Mouse (Mus musculus): ENCODE measurements around the gene Stx1a. TPM values are rescaled to one million over a fixed set of nuclear protein-coding genes. Genes with fewer than 3 reads are reported as not detected.

Stx1a gene
- 162 and 195 TPM in 2 replicates for polyA plus RNA-seq (2015; fragmentation: Nextera tagmentation; extraction: Ambion mirVana)

DNA sequence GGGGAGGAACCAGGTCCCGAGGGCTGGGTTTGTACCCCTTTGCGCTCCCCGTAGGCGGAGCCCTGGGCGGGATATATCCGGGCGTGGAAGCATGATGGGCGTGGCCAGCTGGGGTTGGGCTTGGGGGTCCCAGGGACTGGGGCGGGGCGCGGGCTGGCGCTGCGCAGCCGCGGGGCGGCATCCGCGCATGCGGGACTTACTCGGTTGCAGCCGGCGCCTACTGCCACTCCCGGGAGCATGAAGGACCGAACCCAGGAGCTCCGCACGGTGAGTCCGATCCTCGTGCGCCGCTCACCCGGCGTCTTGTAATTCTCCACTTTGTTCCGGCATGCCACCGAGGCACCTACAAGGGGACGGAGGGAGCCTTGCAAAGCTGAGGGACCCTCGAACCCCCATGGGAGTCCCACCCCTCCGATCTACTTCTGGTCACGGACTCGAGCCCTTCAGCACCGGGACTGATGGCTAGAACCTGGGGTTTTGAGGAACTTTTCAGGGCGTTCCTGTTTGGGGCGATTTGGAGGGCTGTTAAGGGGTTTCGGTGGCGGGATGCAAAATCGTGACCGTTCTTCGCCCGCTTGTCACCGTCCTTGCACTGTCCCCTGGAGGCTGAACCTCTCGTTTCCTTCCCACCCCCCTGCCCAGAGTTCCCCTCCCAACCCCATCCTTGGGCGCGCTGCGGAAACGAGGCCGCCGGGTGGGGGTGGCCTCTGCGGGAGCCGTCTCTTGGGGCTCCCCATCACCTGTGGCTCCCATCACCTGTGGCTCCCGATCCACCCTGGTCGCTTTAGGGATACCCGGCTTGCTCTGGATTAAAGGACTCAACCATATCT is at the start of gene Stx1a:
Gene Stx1a (plus strand): TSS at position 139 of the 830 bp plus-strand sequence.
- peak within 1 kb of the TSS; percentile 83 for H3K9ac ChIP-seq (ENCODE audit: low read depth, low read length)
- H3K27me3 ChIP-seq (ENCODE audit: control insufficient read depth, insufficient read depth, low read depth, low read length) = no peaks in the 10 kb centered on the region
- peak within 1 kb of the TSS; percentile 75 for H3K4me3 ChIP-seq (ENCODE audit: low read depth, low read length)
- peaks cover 20% of the 10 kb centered on the region for H3K4me1 ChIP-seq (ENCODE audit: control insufficient read depth, insufficient read depth, low read length)
- no peaks in the 10 kb centered on the region for H3K9me3 ChIP-seq (replicated peaks; ENCODE audit: control insufficient read depth, low read length, poor library complexity, severe bottlenecking)
- no peaks in the 10 kb centered on the region for H3K36me3 ChIP-seq (ENCODE audit: control insufficient read depth, insufficient read depth, low read length)
- ATAC-seq = peak; percentile 94
- H3K27ac ChIP-seq (ENCODE audit: low read length) = peak within 1 kb of the TSS; percentile 47
- H3K4me2 ChIP-seq (ENCODE audit: low read length) = peak within 1 kb of the TSS; percentile 89
- under 1% methylated on average over 61 of the region's 61 CpGs for WGBS

DNA sequence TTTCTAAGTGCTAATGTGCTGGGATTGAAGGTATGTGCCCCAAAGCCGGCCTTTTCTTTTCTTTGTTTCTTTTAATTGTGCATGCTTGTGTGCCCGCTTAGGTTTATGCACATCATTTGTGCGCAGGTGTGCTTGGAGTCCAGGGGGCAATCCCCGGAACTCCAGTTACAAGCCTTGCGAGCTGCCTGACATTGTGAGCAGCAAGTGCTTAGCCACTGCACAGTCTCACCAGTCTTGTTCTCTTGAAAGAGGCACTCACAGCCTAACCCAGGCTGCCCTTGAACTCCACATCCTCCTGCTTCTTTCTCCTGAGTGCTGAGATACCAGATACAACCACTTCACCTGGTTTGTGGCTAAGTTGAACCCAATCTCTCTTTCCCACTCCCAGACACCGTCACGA is 49.8 kb upstream of the Stx1a start:
- Histone ChIP-seq H3K9ac (ENCODE audit: low read depth, low read length) (no peak overlapping the region), H3K27ac (ENCODE audit: low read length) (no peak overlapping the region), H3K36me3 (ENCODE audit: control insufficient read depth, insufficient read depth, low read length) (no peaks in the 10 kb centered on the region), H3K4me1 (ENCODE audit: control insufficient read depth, insufficient read depth, low read length) (no peaks in the 10 kb centered on the region), H3K4me2 (ENCODE audit: low read length) (no peak overlapping the region), H3K9me3 (replicated peaks; ENCODE audit: control insufficient read depth, low read length, poor library complexity, severe bottlenecking) (no peaks in the 10 kb centered on the region), H3K4me3 (ENCODE audit: low read depth, low read length) (no peak overlapping the region), H3K27me3 (ENCODE audit: control insufficient read depth, insufficient read depth, low read depth, low read length) (no peaks in the 10 kb centered on the region)
- WGBS = 86% methylated on average over 7 of the region's 7 CpGs
- ATAC-seq = no peak

DNA sequence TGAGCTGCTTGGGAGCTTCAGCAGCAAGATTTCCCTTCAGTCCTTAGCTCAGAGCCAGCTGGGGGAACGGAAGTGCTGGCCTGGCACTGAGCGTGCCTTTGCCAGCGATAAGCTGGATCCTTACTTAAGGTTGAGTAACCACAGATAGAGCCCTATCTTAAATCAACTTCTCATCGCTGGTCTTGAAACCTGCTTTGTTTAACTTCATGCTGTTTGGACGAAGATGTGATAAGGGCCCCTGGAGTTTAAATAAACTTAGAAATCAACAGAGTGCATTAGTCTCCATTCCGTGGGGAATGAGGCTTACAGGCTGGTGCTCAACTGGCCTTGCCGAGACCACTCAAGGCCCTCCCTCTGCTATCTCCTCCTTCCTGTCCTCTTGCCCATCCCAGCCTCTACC is 49.0 kb upstream of the Stx1a start:
- no peak overlapping the region for H3K9ac ChIP-seq (ENCODE audit: low read depth, low read length)
- WGBS = 66% methylated on average over 7 of the region's 7 CpGs

DNA sequence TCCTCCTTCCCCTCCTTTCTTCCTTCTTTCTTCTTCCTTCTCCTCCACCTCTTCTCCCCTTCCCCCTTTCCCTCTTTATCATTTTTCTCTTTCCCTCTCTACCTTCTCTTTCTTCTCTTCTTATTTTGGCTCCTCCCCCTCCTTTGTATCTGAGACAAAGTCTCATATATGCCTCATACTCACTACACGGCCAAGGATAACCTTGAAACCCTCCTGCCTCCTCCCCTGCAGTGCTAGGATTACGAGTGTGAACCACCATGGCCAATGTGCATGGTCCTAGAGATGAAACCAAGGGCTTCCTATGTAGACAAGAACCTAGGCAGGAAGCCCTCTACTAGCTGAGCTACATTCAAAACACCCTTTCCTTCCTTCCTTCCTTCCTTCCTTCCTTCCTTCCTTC is 48.4 kb upstream of the Stx1a start:
- Histone ChIP-seq H3K9me3 (replicated peaks; ENCODE audit: control insufficient read depth, low read length, poor library complexity, severe bottlenecking) (no peaks in the 10 kb centered on the region), H3K4me3 (ENCODE audit: low read depth, low read length) (no peak overlapping the region), H3K4me1 (ENCODE audit: control insufficient read depth, insufficient read depth, low read length) (no peaks in the 10 kb centered on the region), H3K36me3 (ENCODE audit: control insufficient read depth, insufficient read depth, low read length) (no peaks in the 10 kb centered on the region), H3K27ac (ENCODE audit: low read length) (no peak overlapping the region), H3K27me3 (ENCODE audit: control insufficient read depth, insufficient read depth, low read depth, low read length) (no peaks in the 10 kb centered on the region), H3K4me2 (ENCODE audit: low read length) (no peak overlapping the region), H3K9ac (ENCODE audit: low read depth, low read length) (no peak overlapping the region)
- WGBS = 58% methylated on average over 2 of the region's 2 CpGs
- no peak for ATAC-seq

More for the DNA sequence above, 49.0 kb upstream of the Stx1a start:
- Histone ChIP-seq H3K36me3 (ENCODE audit: control insufficient read depth, insufficient read depth, low read length) (no peaks in the 10 kb centered on the region), H3K27ac (ENCODE audit: low read length) (no peak overlapping the region), H3K4me2 (ENCODE audit: low read length) (no peak overlapping the region), H3K4me1 (ENCODE audit: control insufficient read depth, insufficient read depth, low read length) (no peaks in the 10 kb centered on the region), H3K4me3 (ENCODE audit: low read depth, low read length) (no peak overlapping the region), H3K27me3 (ENCODE audit: control insufficient read depth, insufficient read depth, low read depth, low read length) (no peaks in the 10 kb centered on the region), H3K9me3 (replicated peaks; ENCODE audit: control insufficient read depth, low read length, poor library complexity, severe bottlenecking) (no peaks in the 10 kb centered on the region)
- ATAC-seq = no peak

DNA sequence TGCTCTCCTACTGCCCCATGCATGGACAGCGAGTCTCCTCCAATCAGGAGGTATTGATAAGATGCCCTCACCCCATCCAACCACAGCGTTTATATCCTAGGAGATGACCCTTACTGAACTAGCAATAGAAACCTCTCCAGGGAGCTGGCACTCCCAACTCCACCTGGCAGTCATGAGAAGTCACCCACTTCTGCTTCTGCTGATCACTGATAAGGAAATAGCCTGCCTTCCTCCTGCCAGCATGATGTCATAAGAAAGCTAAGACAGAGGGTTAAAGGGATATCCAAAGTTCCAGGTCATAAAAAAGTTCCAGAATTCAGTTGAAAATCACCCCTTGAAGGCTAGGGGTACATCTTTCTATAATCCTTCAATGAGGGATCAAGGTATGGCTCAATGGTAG is 47.1 kb upstream of the Stx1a start:
- Histone ChIP-seq H3K36me3 (ENCODE audit: control insufficient read depth, insufficient read depth, low read length) (no peaks in the 10 kb centered on the region), H3K27me3 (ENCODE audit: control insufficient read depth, insufficient read depth, low read depth, low read length) (no peaks in the 10 kb centered on the region), H3K4me3 (ENCODE audit: low read depth, low read length) (no peak overlapping the region), H3K4me1 (ENCODE audit: control insufficient read depth, insufficient read depth, low read length) (no peaks in the 10 kb centered on the region), H3K4me2 (ENCODE audit: low read length) (no peak overlapping the region), H3K9me3 (replicated peaks; ENCODE audit: control insufficient read depth, low read length, poor library complexity, severe bottlenecking) (no peaks in the 10 kb centered on the region), H3K27ac (ENCODE audit: low read length) (no peak overlapping the region), H3K9ac (ENCODE audit: low read depth, low read length) (no peak overlapping the region)
- no peak for ATAC-seq
- 88% methylated on average over 2 of the region's 2 CpGs for WGBS

DNA sequence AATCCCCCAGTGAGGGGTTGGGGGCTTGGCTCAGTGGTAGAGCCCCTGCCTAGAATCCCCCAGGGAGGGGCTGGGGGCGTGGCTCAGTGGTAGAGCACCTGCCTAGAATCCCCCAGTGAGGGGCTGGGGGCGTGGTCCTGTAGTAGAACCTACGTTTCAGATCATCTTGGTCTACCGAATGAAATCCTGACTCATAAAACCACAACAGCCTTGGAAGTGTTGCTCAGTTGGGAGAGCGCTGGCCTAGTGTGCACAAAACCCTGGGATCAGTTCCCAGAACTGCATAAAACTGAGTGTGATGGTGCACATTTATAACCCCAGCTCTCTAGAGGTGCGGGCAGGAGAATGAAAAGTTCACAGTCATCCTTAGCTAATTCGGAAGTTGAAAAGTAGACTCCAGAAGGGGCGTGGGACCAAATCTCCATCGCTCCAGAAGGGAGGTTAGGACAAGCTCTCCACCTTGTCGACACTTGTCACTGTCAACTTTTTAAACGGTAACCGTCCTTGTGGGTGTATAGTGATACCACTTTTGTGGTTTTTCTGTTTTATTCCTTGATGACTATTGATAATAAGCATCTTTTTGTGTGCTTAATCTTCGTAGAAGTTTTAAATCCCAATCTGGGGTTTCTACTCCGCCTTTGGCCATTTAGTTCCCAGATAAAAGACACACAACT is 46.6 kb upstream of the Stx1a start:
- no peak for ATAC-seq
- 90% methylated on average over 14 of the region's 14 CpGs for WGBS
- H3K4me2 ChIP-seq (ENCODE audit: low read length) = no peak overlapping the region
- H3K4me1 ChIP-seq (ENCODE audit: control insufficient read depth, insufficient read depth, low read length) = no peaks in the 10 kb centered on the region
- no peak overlapping the region for H3K9ac ChIP-seq (ENCODE audit: low read depth, low read length)
- H3K9me3 ChIP-seq (replicated peaks; ENCODE audit: control insufficient read depth, low read length, poor library complexity, severe bottlenecking) = no peaks in the 10 kb centered on the region
- H3K4me3 ChIP-seq (ENCODE audit: low read depth, low read length) = no peak overlapping the region
- no peaks in the 10 kb centered on the region for H3K36me3 ChIP-seq (ENCODE audit: control insufficient read depth, insufficient read depth, low read length)
- H3K27me3 ChIP-seq (ENCODE audit: control insufficient read depth, insufficient read depth, low read depth, low read length) = no peaks in the 10 kb centered on the region
- H3K27ac ChIP-seq (ENCODE audit: low read length) = no peak overlapping the region

DNA sequence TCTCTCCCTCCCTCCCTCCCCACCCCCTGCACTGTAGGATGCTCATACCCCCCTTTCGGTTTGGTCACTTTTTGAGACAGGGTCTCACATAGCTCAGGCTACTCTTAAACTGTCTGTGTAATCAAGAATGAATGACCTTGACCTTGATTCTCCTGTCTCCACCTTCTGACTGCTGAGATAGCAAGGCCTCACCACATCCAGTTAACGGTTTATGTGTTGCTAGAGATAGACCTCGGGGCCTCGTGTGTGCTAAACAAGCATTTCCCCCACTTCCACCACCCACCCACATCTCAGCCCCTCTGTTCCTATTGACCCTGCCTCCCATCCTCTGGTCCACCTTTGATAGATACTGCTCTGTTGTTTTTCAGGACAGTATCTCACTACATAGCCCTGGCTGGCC is 45.4 kb upstream of the Stx1a start:
- no peak for ATAC-seq
- Histone ChIP-seq H3K4me2 (ENCODE audit: low read length) (no peak overlapping the region), H3K27me3 (ENCODE audit: control insufficient read depth, insufficient read depth, low read depth, low read length) (no peaks in the 10 kb centered on the region), H3K27ac (ENCODE audit: low read length) (no peak overlapping the region), H3K9me3 (replicated peaks; ENCODE audit: control insufficient read depth, low read length, poor library complexity, severe bottlenecking) (no peaks in the 10 kb centered on the region), H3K36me3 (ENCODE audit: control insufficient read depth, insufficient read depth, low read length) (no peaks in the 10 kb centered on the region), H3K9ac (ENCODE audit: low read depth, low read length) (no peak overlapping the region), H3K4me3 (ENCODE audit: low read depth, low read length) (no peak overlapping the region), H3K4me1 (ENCODE audit: control insufficient read depth, insufficient read depth, low read length) (no peaks in the 10 kb centered on the region)
- WGBS = 87% methylated on average over 4 of the region's 4 CpGs

DNA sequence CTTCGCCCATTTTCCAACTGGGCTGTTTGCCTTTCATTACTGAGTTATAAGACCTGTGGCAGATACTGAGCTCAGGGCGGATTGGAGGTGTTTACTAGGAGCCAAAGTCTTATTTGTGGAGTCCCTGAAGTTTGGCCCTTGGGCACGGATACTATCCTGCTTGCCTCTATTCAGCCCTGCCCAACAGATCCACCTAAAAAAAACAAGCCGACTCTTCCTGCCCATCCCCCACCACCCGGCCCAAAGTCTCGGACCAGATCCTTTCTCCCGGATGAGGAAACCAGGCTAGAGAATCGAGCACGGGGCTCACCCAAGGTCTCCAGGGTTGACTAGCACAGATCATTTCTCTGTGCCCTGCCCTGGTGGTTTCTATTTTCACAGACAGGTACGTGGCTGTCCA is 42.1 kb upstream of the Stx1a start:
- WGBS = 71% methylated on average over 10 of the region's 10 CpGs
- no peak overlapping the region for H3K4me3 ChIP-seq (ENCODE audit: low read depth, low read length)
- no peak overlapping the region for H3K9ac ChIP-seq (ENCODE audit: low read depth, low read length)
- no peaks in the 10 kb centered on the region for H3K9me3 ChIP-seq (replicated peaks; ENCODE audit: control insufficient read depth, low read length, poor library complexity, severe bottlenecking)
- H3K4me2 ChIP-seq (ENCODE audit: low read length) = no peak overlapping the region
- H3K4me1 ChIP-seq (ENCODE audit: control insufficient read depth, insufficient read depth, low read length) = peaks cover 2% of the 10 kb centered on the region; the same call in 1 of the 2 replicates
- ATAC-seq = no peak
- H3K27me3 ChIP-seq (ENCODE audit: control insufficient read depth, insufficient read depth, low read depth, low read length) = peaks cover 16% of the 10 kb centered on the region
- no peak overlapping the region for H3K27ac ChIP-seq (ENCODE audit: low read length)
- no peaks in the 10 kb centered on the region for H3K36me3 ChIP-seq (ENCODE audit: control insufficient read depth, insufficient read depth, low read length)

DNA sequence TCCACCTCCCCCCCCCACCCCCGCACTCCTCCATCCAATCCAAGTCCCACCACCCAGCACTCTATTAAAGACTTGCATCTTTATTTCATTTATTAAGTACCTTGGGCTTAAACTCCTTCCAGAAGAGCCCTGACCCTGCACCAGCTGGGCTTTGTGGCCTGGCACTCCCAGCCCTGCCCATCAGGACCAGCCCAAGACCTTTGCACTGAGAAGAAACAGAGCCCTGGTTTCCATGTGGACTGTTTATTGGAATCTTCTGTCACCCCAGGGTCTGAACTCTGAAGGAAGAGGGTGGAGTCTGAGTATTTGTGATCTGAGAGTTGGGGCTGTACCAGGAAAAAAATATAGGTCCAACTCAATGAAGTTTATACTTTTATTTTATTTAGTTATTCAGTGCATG is 40.2 kb upstream of the Stx1a start:
- no peak overlapping the region for H3K4me2 ChIP-seq (ENCODE audit: low read length)
- no peaks in the 10 kb centered on the region for H3K9me3 ChIP-seq (replicated peaks; ENCODE audit: control insufficient read depth, low read length, poor library complexity, severe bottlenecking)
- H3K4me3 ChIP-seq (ENCODE audit: low read depth, low read length) = no peak overlapping the region
- peaks cover 4% of the 10 kb centered on the region; the same call in 1 of the 2 replicates for H3K4me1 ChIP-seq (ENCODE audit: control insufficient read depth, insufficient read depth, low read length)
- no peak overlapping the region for H3K9ac ChIP-seq (ENCODE audit: low read depth, low read length)
- ATAC-seq = no peak
- H3K27ac ChIP-seq (ENCODE audit: low read length) = no peak overlapping the region
- peaks cover 36% of the 10 kb centered on the region for H3K27me3 ChIP-seq (ENCODE audit: control insufficient read depth, insufficient read depth, low read depth, low read length)
- WGBS = 100% methylated on average over 1 of the region's 1 CpGs
- no peaks in the 10 kb centered on the region for H3K36me3 ChIP-seq (ENCODE audit: control insufficient read depth, insufficient read depth, low read length)
